Mouse (Mus musculus): Measurements from ENCODE around the gene Serpina5. TPM values are rescaled to one million over a fixed set of nuclear protein-coding genes. Genes with fewer than 3 reads are reported as not detected.

Gene Serpina5
- polyA plus RNA-seq, 1 experiment from 2014 or later, result not detected

GRCm38 (mm10) chr12:104127696-104128095, 26.8 kb downstream of the Serpina5 start, which contains the start of gene Serpina3b:
Serpina3b (plus strand) TSS chr12:104127996.
- no peak within 1 kb of the TSS for H3K27ac ChIP-seq (replicated peaks; ENCODE audit: low read depth, low read length)
- H3K9me3 ChIP-seq (replicated peaks; ENCODE audit: control insufficient read depth, low read length), result no peaks in the 10 kb centered on the region
- H3K4me1 ChIP-seq (ENCODE audit: control insufficient read depth, insufficient read depth, low read length), result no peaks in the 10 kb centered on the region
- ATAC-seq (replicated peaks; ENCODE audit: insufficient number of reproducible peaks, low FRiP score, low TSS enrichment, low read depth) (no peak), DNase-seq (ENCODE audit: low spot score) (no peak)
- WGBS, result 86% methylated on average over 5 of the region's 5 CpGs
- H3K36me3 ChIP-seq (replicated peaks; ENCODE audit: control insufficient read depth, insufficient read depth, low read depth, low read length), result no peaks in the 10 kb centered on the region
- no peaks in the 10 kb centered on the region for H3K27me3 ChIP-seq (ENCODE audit: control insufficient read depth, insufficient read depth, low read length)
- H3K4me2 ChIP-seq (ENCODE audit: low read depth, low read length), result no peak within 1 kb of the TSS
- H3K9ac ChIP-seq (replicated peaks; ENCODE audit: low read length), result no peak within 1 kb of the TSS
- H3K4me3 ChIP-seq (ENCODE audit: low read depth, low read length), result no peak within 1 kb of the TSS

GRCm38 (mm10) chr12:104131041-104131440, 30.1 kb downstream of the Serpina5 start:
- H3K4me3 ChIP-seq (ENCODE audit: low read depth, low read length), result no peak overlapping the region
- ATAC-seq (replicated peaks; ENCODE audit: insufficient number of reproducible peaks, low FRiP score, low TSS enrichment, low read depth), result no peak

GRCm38 (mm10) chr12:104138216-104138615, 37.3 kb downstream of the Serpina5 start:
- H3K27ac ChIP-seq (replicated peaks; ENCODE audit: low read depth, low read length), result no peak overlapping the region
- H3K4me1 ChIP-seq (ENCODE audit: control insufficient read depth, insufficient read depth, low read length), result no peaks in the 10 kb centered on the region
- no peaks in the 10 kb centered on the region for H3K9me3 ChIP-seq (replicated peaks; ENCODE audit: control insufficient read depth, low read length)
- H3K4me2 ChIP-seq (ENCODE audit: low read depth, low read length), result no peak overlapping the region
- no peaks in the 10 kb centered on the region for H3K36me3 ChIP-seq (replicated peaks; ENCODE audit: control insufficient read depth, insufficient read depth, low read depth, low read length)
- no peak overlapping the region for H3K4me3 ChIP-seq (ENCODE audit: low read depth, low read length)
- H3K27me3 ChIP-seq (ENCODE audit: control insufficient read depth, insufficient read depth, low read length), result no peaks in the 10 kb centered on the region
- ATAC-seq (replicated peaks; ENCODE audit: insufficient number of reproducible peaks, low FRiP score, low TSS enrichment, low read depth) (no peak), DNase-seq (ENCODE audit: low spot score) (no peak)
- 83% methylated on average over 2 of the region's 2 CpGs for WGBS
- no peak overlapping the region for H3K9ac ChIP-seq (replicated peaks; ENCODE audit: low read length)

More at GRCm38 (mm10) chr12:104131041-104131440, 30.1 kb downstream of the Serpina5 start:
- Histone ChIP-seq H3K27ac (replicated peaks; ENCODE audit: low read depth, low read length) (no peak overlapping the region), H3K27me3 (ENCODE audit: control insufficient read depth, insufficient read depth, low read length) (no peaks in the 10 kb centered on the region), H3K9ac (replicated peaks; ENCODE audit: low read length) (no peak overlapping the region), H3K4me2 (ENCODE audit: low read depth, low read length) (no peak overlapping the region), H3K4me1 (ENCODE audit: control insufficient read depth, insufficient read depth, low read length) (no peaks in the 10 kb centered on the region), H3K36me3 (replicated peaks; ENCODE audit: control insufficient read depth, insufficient read depth, low read depth, low read length) (no peaks in the 10 kb centered on the region), H3K9me3 (replicated peaks; ENCODE audit: control insufficient read depth, low read length) (no peaks in the 10 kb centered on the region)
- DNase-seq (ENCODE audit: low spot score), result no peak

GRCm38 (mm10) chr12:104140543-104141103, 39.7 kb downstream of the Serpina5 start:
- Histone ChIP-seq H3K9me3 (replicated peaks; ENCODE audit: control insufficient read depth, low read length) (no peaks in the 10 kb centered on the region), H3K27ac (replicated peaks; ENCODE audit: low read depth, low read length) (no peak overlapping the region), H3K4me2 (ENCODE audit: low read depth, low read length) (no peak overlapping the region), H3K27me3 (ENCODE audit: control insufficient read depth, insufficient read depth, low read length) (no peaks in the 10 kb centered on the region), H3K4me1 (ENCODE audit: control insufficient read depth, insufficient read depth, low read length) (no peaks in the 10 kb centered on the region), H3K36me3 (replicated peaks; ENCODE audit: control insufficient read depth, insufficient read depth, low read depth, low read length) (no peaks in the 10 kb centered on the region), H3K9ac (replicated peaks; ENCODE audit: low read length) (no peak overlapping the region), H3K4me3 (ENCODE audit: low read depth, low read length) (no peak overlapping the region)
- DNase-seq (ENCODE audit: low spot score) (no peak), ATAC-seq (replicated peaks; ENCODE audit: insufficient number of reproducible peaks, low FRiP score, low TSS enrichment, low read depth) (no peak)
- WGBS, result 94% methylated on average over 4 of the region's 4 CpGs

- H3K27ac ChIP-seq (replicated peaks; ENCODE audit: low read depth, low read length), result no peak overlapping the region
- H3K9ac ChIP-seq (replicated peaks; ENCODE audit: low read length), result no peak overlapping the region
- no peak overlapping the region for H3K4me2 ChIP-seq (ENCODE audit: low read depth, low read length)
- H3K4me3 ChIP-seq (ENCODE audit: low read depth, low read length), result no peak overlapping the region
- H3K9me3 ChIP-seq (replicated peaks; ENCODE audit: control insufficient read depth, low read length), result no peaks in the 10 kb centered on the region
- 90% methylated on average over 1 of the region's 1 CpGs for WGBS
- DNase-seq (ENCODE audit: low spot score) (no peak), ATAC-seq (replicated peaks; ENCODE audit: insufficient number of reproducible peaks, low FRiP score, low TSS enrichment, low read depth) (no peak)
- H3K4me1 ChIP-seq (ENCODE audit: control insufficient read depth, insufficient read depth, low read length), result no peaks in the 10 kb centered on the region
- no peaks in the 10 kb centered on the region for H3K27me3 ChIP-seq (ENCODE audit: control insufficient read depth, insufficient read depth, low read length)
- H3K36me3 ChIP-seq (replicated peaks; ENCODE audit: control insufficient read depth, insufficient read depth, low read depth, low read length), result no peaks in the 10 kb centered on the region
Measured at GRCm38 (mm10) chr12:104141506-104141905, 40.6 kb downstream of the Serpina5 start.

GRCm38 (mm10) chr12:104142427-104142826, 41.5 kb downstream of the Serpina5 start:
- no peak overlapping the region for H3K9ac ChIP-seq (replicated peaks; ENCODE audit: low read length)
- no peaks in the 10 kb centered on the region for H3K36me3 ChIP-seq (replicated peaks; ENCODE audit: control insufficient read depth, insufficient read depth, low read depth, low read length)
- H3K4me1 ChIP-seq (ENCODE audit: control insufficient read depth, insufficient read depth, low read length), result no peaks in the 10 kb centered on the region
- H3K27me3 ChIP-seq (ENCODE audit: control insufficient read depth, insufficient read depth, low read length), result no peaks in the 10 kb centered on the region
- no peak overlapping the region for H3K4me2 ChIP-seq (ENCODE audit: low read depth, low read length)
- ATAC-seq (replicated peaks; ENCODE audit: insufficient number of reproducible peaks, low FRiP score, low TSS enrichment, low read depth), result no peak
- H3K4me3 ChIP-seq (ENCODE audit: low read depth, low read length), result no peak overlapping the region
- DNase-seq (ENCODE audit: low spot score), result no peak
- H3K9me3 ChIP-seq (replicated peaks; ENCODE audit: control insufficient read depth, low read length), result no peaks in the 10 kb centered on the region
- no peak overlapping the region for H3K27ac ChIP-seq (replicated peaks; ENCODE audit: low read depth, low read length)
- 38% methylated on average over 1 of the region's 1 CpGs for WGBS

GRCm38 (mm10) chr12:104143286-104143685, 42.4 kb downstream of the Serpina5 start:
- H3K9ac ChIP-seq (replicated peaks; ENCODE audit: low read length), result no peak overlapping the region
- 88% methylated on average over 1 of the region's 1 CpGs for WGBS
- no peak for ATAC-seq (replicated peaks; ENCODE audit: insufficient number of reproducible peaks, low FRiP score, low TSS enrichment, low read depth)
- no peak overlapping the region for H3K27ac ChIP-seq (replicated peaks; ENCODE audit: low read depth, low read length)
- no peak overlapping the region for H3K4me3 ChIP-seq (ENCODE audit: low read depth, low read length)
- no peaks in the 10 kb centered on the region for H3K4me1 ChIP-seq (ENCODE audit: control insufficient read depth, insufficient read depth, low read length)
- no peaks in the 10 kb centered on the region for H3K27me3 ChIP-seq (ENCODE audit: control insufficient read depth, insufficient read depth, low read length)
- H3K9me3 ChIP-seq (replicated peaks; ENCODE audit: control insufficient read depth, low read length), result no peaks in the 10 kb centered on the region
- DNase-seq (ENCODE audit: low spot score), result no peak
- H3K36me3 ChIP-seq (replicated peaks; ENCODE audit: control insufficient read depth, insufficient read depth, low read depth, low read length), result no peaks in the 10 kb centered on the region
- no peak overlapping the region for H3K4me2 ChIP-seq (ENCODE audit: low read depth, low read length)

GRCm38 (mm10) chr12:104145571-104145970, 44.7 kb downstream of the Serpina5 start:
- DNase-seq (ENCODE audit: low spot score) (no peak), ATAC-seq (replicated peaks; ENCODE audit: insufficient number of reproducible peaks, low FRiP score, low TSS enrichment, low read depth) (no peak)
- Histone ChIP-seq H3K27me3 (ENCODE audit: control insufficient read depth, insufficient read depth, low read length) (no peaks in the 10 kb centered on the region), H3K9me3 (replicated peaks; ENCODE audit: control insufficient read depth, low read length) (no peaks in the 10 kb centered on the region), H3K9ac (replicated peaks; ENCODE audit: low read length) (no peak overlapping the region), H3K4me2 (ENCODE audit: low read depth, low read length) (no peak overlapping the region), H3K36me3 (replicated peaks; ENCODE audit: control insufficient read depth, insufficient read depth, low read depth, low read length) (no peaks in the 10 kb centered on the region), H3K4me3 (ENCODE audit: low read depth, low read length) (no peak overlapping the region), H3K27ac (replicated peaks; ENCODE audit: low read depth, low read length) (no peak overlapping the region), H3K4me1 (ENCODE audit: control insufficient read depth, insufficient read depth, low read length) (no peaks in the 10 kb centered on the region)
- 92% methylated on average over 2 of the region's 2 CpGs for WGBS

All from embryonic facial prominence, embryonic 11.5 days (tissue).